Mouse (Mus musculus) Patski (cell line): Measurements from ENCODE around the gene Rcor3. TPM values are rescaled to one million over a fixed set of nuclear protein-coding genes. Genes with fewer than 3 reads are reported as not detected.
A peak's percentile ranks its signal among the peaks of the same experiment; 100 is the strongest.

ENCODE experiments used
- ATAC-seq: fragments of 100-300 bp; one replicate; pipeline ENCODE4 v1.8.0; 2021
- CTCF ChIA-PET: fragments of 350-600 bp; sonication (Branson Sonifier 250); formaldehyde crosslinking; loops from one replicate; lab custom pipeline; 2022; ENCODE audit warnings: inconsistent platforms; lab: Charles Lee
- POLR2A ChIA-PET: fragments of 350-600 bp; sonication (Branson Sonifier 250); formaldehyde crosslinking; loops from one replicate; lab custom pipeline; 2022; ENCODE audit warnings: antibody characterized with exemption, inconsistent platforms; lab: Charles Lee
- DNase-seq: peaks from one replicate; pipeline ENCODE4 v3.0.0-alpha.2; 2011; ENCODE audit warnings: low read depth, low spot score
- H3K27me3 ChIP-seq: fragments of 371-371 bp; one replicate; pipeline ENCODE4 v1.5.1; 2021
- CTCF ChIP-seq: fragments of 100-300 bp; IDR thresholded peaks from one replicate; pipeline ENCODE4 v1.5.1; 2021
- in situ Hi-C: fragments of 300-500 bp; cut with MboI; formaldehyde crosslinking; loops from 3 replicates; pipeline ENCODE4 v1.11.1; 2018; ENCODE audit warnings: low pct_unique_long_range_greater_than_20kb, mixed read lengths
- polyA plus RNA-seq: library from polyadenylated mRNA; unstranded; gene quantifications from one replicate; pipeline ENCODE4 v1.2.3, GENCODE M21; 2021

The Rcor3 gene
- polyA plus RNA-seq, 1 experiment from 2014 or later, result 34.2 TPM

GRCm38 (mm10) chr1:192072426-192072825 is 65.4 kb downstream of the Rcor3 start:
- no peaks in the 10 kb centered on the region for H3K27me3 ChIP-seq
- DNase-seq (no peak), ATAC-seq (no peak)
- in situ Hi-C loops, result no loop called here
- no peak for TF ChIP-seq CTCF
- ChIA-PET POLR2A (interaction anchor here (0.7 kb wide), 1 partner anchor 20 kb away, joined by 3 read pairs; the partner anchor contains the start of gene Traf5), CTCF (interaction anchor here (0.8 to 0.9 kb wide), 2 partner anchors 19 to 107 kb away, joined by 3 to 4 read pairs; no protein-coding TSS in a partner anchor)

GRCm38 (mm10) chr1:192070618-192071051 is 67.2 kb downstream of the Rcor3 start:
- no peak for DNase-seq
- in situ Hi-C loops, result no loop called here
- ChIA-PET POLR2A (no interaction called here), CTCF (interaction anchor here (1.2 to 1.4 kb wide), 2 partner anchors 11 to 106 kb away, joined by 3 to 5 read pairs; no protein-coding TSS in a partner anchor)
- ATAC-seq, result peak; percentile 18
- no peak for TF ChIP-seq CTCF
- H3K27me3 ChIP-seq, result no peaks in the 10 kb centered on the region

DNA sequence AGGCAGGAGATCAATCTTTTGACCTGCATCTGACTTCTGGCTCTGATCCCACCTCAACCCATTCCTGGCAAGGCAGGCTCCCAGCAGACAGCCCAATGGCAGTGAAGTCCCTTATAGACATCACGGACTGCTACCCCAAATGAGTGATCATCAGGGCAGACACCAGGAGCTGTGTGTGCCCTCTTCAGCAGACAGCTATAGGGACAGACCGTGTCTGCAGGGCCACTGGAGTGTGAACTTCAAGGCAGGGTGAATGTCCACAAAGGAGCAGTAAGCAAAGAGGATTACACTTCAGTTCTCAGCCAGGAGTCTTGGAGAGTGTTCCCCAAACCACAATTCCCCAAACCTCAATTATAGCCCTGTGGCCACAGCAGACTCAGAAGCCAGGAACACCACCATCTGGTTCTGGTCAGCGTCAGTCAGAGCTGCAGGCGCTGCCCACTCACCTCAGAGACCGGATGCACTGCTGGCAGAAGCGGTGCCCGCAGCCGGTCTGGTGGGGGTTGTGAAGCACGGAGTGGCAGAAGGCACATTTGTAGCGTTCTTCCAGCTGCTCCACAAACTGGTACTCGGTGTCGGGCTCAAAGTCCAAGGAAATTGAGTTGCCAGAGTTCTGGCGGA is 67.8 kb downstream of the Rcor3 start:
- POLR2A ChIA-PET, result no interaction called here
- TF ChIP-seq CTCF, result no peak
- ATAC-seq, result peak; percentile 87
- in situ Hi-C loops, result no loop called here
- no peaks in the 10 kb centered on the region for H3K27me3 ChIP-seq
- CTCF ChIA-PET, result interaction anchor here (1.2 to 1.4 kb wide), 2 partner anchors 12 to 105 kb away, joined by 3 to 5 read pairs; no protein-coding TSS in a partner anchor
- DNase-seq, result peak; percentile 82

GRCm38 (mm10) chr1:192068188-192068587 is 69.7 kb downstream of the Rcor3 start:
- H3K27me3 ChIP-seq, result no peaks in the 10 kb centered on the region
- in situ Hi-C loops, result no loop called here
- ChIA-PET CTCF (interaction anchor here (1.0 to 3.6 kb wide), 3 partner anchors 19 to 104 kb away, joined by 3 to 20 read pairs (median 5); partner anchors contain the start of gene Traf5), POLR2A (no interaction called here)
- TF ChIP-seq CTCF, result no peak
- ATAC-seq (no peak), DNase-seq (no peak)

GRCm38 (mm10) chr1:192066956-192067355 is 70.9 kb downstream of the Rcor3 start:
- no peaks in the 10 kb centered on the region for H3K27me3 ChIP-seq
- POLR2A ChIA-PET, result interaction anchor here (0.6 kb wide), 1 partner anchor 772 kb away, joined by 7 read pairs; no protein-coding TSS in a partner anchor
- in situ Hi-C loops, result no loop called here
- no peak for ATAC-seq
- DNase-seq, result no peak
- no peak for TF ChIP-seq CTCF
- CTCF ChIA-PET, result interaction anchor here (0.9 to 3.6 kb wide), 4 partner anchors 10 to 103 kb away, joined by 3 to 20 read pairs (median 5); partner anchors contain the start of gene Traf5

GRCm38 (mm10) chr1:192063209-192063946 is 74.5 kb downstream of the Rcor3 start:
- ChIA-PET POLR2A (no interaction called here), CTCF (interaction anchor here (0.9 kb wide), 1 partner anchor 13 kb away, joined by 3 read pairs; no protein-coding TSS in a partner anchor)
- in situ Hi-C loops, result no loop called here
- no peak for TF ChIP-seq CTCF
- no peaks in the 10 kb centered on the region for H3K27me3 ChIP-seq
- ATAC-seq (no peak), DNase-seq (no peak)

DNA sequence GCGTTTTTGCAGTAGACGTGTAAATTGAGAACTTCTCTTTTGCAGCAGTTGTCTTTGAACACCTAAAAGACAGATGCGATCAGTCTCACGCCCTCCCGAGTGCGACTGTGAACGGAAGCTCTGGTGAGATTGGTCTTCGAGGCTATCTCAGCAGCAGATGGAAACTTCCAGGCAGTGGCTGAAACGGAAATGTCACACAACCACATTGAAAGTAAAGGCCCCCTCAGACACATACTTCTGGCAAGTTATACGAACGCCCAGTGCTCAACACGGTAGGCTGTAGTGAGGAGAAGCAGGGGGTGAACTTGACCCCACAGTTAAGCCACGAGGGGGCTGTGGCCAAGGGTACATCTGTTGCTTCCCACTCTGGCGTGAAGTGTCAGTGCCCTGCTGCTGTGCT is 75.2 kb downstream of the Rcor3 start:
- TF ChIP-seq CTCF, result no peak
- ChIA-PET POLR2A (no interaction called here), CTCF (interaction anchor here (1.0 to 1.6 kb wide), 3 partner anchors 14 to 228 kb away, joined by 4 to 6 read pairs (median 4); no protein-coding TSS in a partner anchor)
- DNase-seq, result no peak
- in situ Hi-C loops, result no loop called here
- no peak for ATAC-seq
- no peaks in the 10 kb centered on the region for H3K27me3 ChIP-seq

DNA sequence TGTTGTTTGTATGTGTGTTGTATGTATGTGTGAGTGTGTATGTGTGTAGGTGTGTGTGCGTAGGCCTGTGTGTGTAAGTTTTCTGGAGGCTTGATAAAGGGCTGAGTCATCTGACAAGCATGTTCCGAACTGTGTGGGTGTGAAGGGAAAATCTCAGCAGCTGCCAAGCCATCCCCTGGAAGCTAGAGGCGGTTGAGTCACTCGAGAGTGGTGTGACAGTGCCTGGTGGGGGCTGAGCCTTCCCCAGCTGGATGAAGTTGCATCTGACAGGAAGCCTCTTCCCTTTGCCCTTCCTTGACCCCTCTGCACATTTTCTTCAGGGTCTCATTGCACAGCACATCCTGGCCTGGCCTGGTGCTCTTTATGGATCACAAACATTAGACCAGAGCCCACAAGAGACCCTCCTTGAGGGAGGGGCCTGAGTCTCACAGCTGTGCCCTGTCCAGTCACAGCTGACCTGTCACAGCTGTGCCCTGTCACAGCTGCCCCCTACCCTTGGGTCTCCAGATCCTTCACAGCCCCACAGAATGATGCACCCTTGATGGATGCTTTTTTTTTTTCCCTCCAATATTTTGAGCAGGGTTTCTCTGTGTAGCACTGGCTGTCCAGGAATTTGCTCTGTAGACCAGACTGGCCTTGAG is 76.1 kb downstream of the Rcor3 start:
- DNase-seq, result peak; percentile 78
- peak; percentile 98 for ATAC-seq
- CTCF ChIA-PET, result interaction anchor here (1.0 to 1.7 kb wide), 5 partner anchors 15 to 227 kb away, joined by 4 to 6 read pairs (median 4); partner anchors contain the start of gene Traf5

DNA sequence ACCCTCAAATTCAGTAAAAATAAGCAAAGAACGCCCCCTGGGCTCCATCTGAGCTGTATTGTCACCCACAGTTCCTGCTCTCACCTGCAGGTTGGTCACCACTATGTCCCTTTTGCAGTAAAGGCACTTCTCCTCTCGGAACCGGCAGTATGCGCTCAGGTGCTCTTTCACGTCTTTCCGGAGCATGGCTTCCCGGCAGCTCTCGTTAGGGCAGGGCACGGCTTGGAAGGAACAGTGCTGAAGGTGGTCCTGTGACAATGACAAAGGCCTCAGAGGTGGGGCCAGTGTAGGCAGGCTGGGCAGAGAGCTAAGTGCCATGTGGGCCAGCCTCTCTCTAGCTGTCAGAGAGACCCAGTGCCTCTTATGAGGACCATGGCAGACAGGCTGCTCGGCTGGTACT is 79.0 kb downstream of the Rcor3 start:
- in situ Hi-C loops, result no loop called here
- TF ChIP-seq CTCF, result no peak
- no peaks in the 10 kb centered on the region for H3K27me3 ChIP-seq
- POLR2A ChIA-PET, result interaction anchor here (0.8 kb wide), 1 partner anchor 59 kb away, joined by 3 read pairs; no protein-coding TSS in a partner anchor
- DNase-seq, result no peak
- no peak for ATAC-seq
- CTCF ChIA-PET, result interaction anchor here (1.2 to 1.5 kb wide), 2 partner anchors 67 to 93 kb away, joined by 4 read pairs; no protein-coding TSS in a partner anchor

More for the DNA sequence above, 76.1 kb downstream of the Rcor3 start:
- in situ Hi-C loops, result no loop called here
- POLR2A ChIA-PET, result no interaction called here
- no peak for TF ChIP-seq CTCF
- H3K27me3 ChIP-seq, result no peaks in the 10 kb centered on the region

DNA sequence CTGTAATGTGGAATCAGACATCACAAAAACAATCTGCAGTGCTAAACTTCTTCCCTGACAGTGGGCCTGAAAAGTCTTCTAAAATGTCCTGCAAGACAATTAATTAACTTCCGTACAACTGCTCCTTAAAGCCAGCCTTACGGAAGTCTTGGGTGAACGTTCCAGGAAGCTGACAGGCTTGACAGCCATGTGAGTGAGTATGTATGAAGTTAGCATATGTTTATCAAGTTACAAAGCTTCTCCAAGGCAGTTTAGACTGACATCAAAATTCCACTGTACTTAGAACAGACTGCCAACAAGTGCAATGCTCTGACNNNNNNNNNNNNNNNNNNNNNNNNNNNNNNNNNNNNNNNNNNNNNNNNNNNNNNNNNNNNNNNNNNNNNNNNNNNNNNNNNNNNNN is 84.1 kb downstream of the Rcor3 start:
- ATAC-seq (no peak), DNase-seq (no peak)
- no peak for TF ChIP-seq CTCF
- in situ Hi-C loops, result no loop called here
- H3K27me3 ChIP-seq, result no peaks in the 10 kb centered on the region
- POLR2A ChIA-PET, result no interaction called here
- CTCF ChIA-PET, result interaction anchor here (1.3 to 2.2 kb wide), 4 partner anchors 53 to 78 kb away, joined by 3 to 6 read pairs (median 4); no protein-coding TSS in a partner anchor
